In genomic region chr2:110351406-110351805, GRCm38 (mm10) we compare ENCODE assay signal across 25 mouse cellular contexts. TPM values are rescaled to one million over a fixed set of nuclear protein-coding genes. Genes with fewer than 3 reads are reported as not detected.
DNase-seq lines count a peak whose midpoint lies in the region; ATAC-seq and TF ChIP-seq lines count a peak whose summit lies in the region.
"Had no signal": no experiment of that assay in that cellular context is flagged by ENCODE, and none has a peak within 500 bp of the region (broad histone marks: within the 10 kb centered on the region; RNA-seq: fewer than 3 reads in every experiment).

No protein-coding gene starts in this region.

- no peak overlapping the region for H3K27ac ChIP-seq in liver, adult 2 months (replicated peaks; ENCODE audit: insufficient read depth, low read depth, low read length)
- H3K27ac ChIP-seq in embryonic facial prominence, embryonic 15.5 days (replicated peaks) = 0 out of 2 replicates have a peak overlapping the region, but pooled peaks have one; percentile 22
- H3K27ac ChIP-seq: embryonic facial prominence, embryonic 12.5 days; forebrain, embryonic 13.5 days; forebrain, embryonic 15.5 days had no signal

- H3K36me3 ChIP-seq in liver, adult 2 months (ENCODE audit: control insufficient read depth, insufficient read depth, low read length) = no peaks in the 10 kb centered on the region
- H3K36me3 ChIP-seq in embryonic facial prominence, embryonic 15.5 days = no peaks in the 10 kb centered on the region
- H3K36me3 ChIP-seq: embryonic facial prominence, embryonic 12.5 days; forebrain, embryonic 15.5 days had no signal

- TF ChIP-seq CTCF in liver, adult 2 months (IDR thresholded peaks at IDR 0.05; ENCODE audit: low read depth, low read length) = no peak

- WGBS in liver, adult 2 months = 7% methylated on average over 1 of the region's 1 CpGs
- 56% methylated on average over 1 of the region's 1 CpGs for WGBS in embryonic facial prominence, embryonic 15.5 days

- H3K4me1 ChIP-seq in liver, adult 2 months (ENCODE audit: control insufficient read depth, insufficient read depth, low read length) = no peaks in the 10 kb centered on the region; the same call in 1 of the 2 replicates
- peaks cover 6% of the 10 kb centered on the region; the same call in 1 of the 2 replicates for H3K4me1 ChIP-seq in embryonic facial prominence, embryonic 15.5 days
- H3K4me1 ChIP-seq: embryonic facial prominence, embryonic 12.5 days had no signal

- H3K27me3 ChIP-seq in liver, adult 2 months (ENCODE audit: control insufficient read depth, insufficient read depth, low read length) = no peaks in the 10 kb centered on the region
- no peaks in the 10 kb centered on the region for H3K27me3 ChIP-seq in embryonic facial prominence, embryonic 15.5 days
- H3K27me3 ChIP-seq: embryonic facial prominence, embryonic 12.5 days; forebrain, embryonic 13.5 days; forebrain, embryonic 15.5 days; Patski had no signal

- H3K79me2 ChIP-seq in liver, adult 2 months (ENCODE audit: control insufficient read depth, insufficient read depth, low read length) = no peaks in the 10 kb centered on the region

- peak; percentile 71 for DNase-seq in liver, adult 2 months (ENCODE audit: extremely low read depth, low read depth, low spot score)
- no peak for DNase-seq in liver
- no peak for DNase-seq in cerebellum, adult 9-10 months
- no peak for DNase-seq in right cerebral cortex, postnatal 4 days
- DNase-seq: adrenal gland, adult 8-10 months; adrenal gland, postnatal 14 days; cerebellum, adult 11-12 months; cerebellum, adult 2 months; cerebellum, adult 9-11 months; cerebellum, postnatal 14 days; cerebellum, postnatal 36 days; embryo, embryonic 11 days; forebrain, postnatal 0 days had no signal

- H3K9ac ChIP-seq in liver, adult 2 months (ENCODE audit: low read depth, low read length) = no peak overlapping the region
- no peak overlapping the region for H3K9ac ChIP-seq in embryonic facial prominence, embryonic 15.5 days
- H3K9ac ChIP-seq: embryonic facial prominence, embryonic 12.5 days; forebrain, embryonic 13.5 days; forebrain, embryonic 15.5 days; forebrain, postnatal 0 days had no signal

- TF ChIP-seq POLR2A in liver, adult 2 months (IDR thresholded peaks at IDR 0.05; ENCODE audit: extremely low read depth, insufficient read depth, low read length) = no peak

- no peaks in the 10 kb centered on the region for H3K9me3 ChIP-seq in embryonic facial prominence, embryonic 15.5 days (replicated peaks)
- H3K9me3 ChIP-seq: embryonic facial prominence, embryonic 12.5 days; forebrain, embryonic 13.5 days; forebrain, embryonic 15.5 days had no signal

- ATAC-seq in embryonic facial prominence, embryonic 15.5 days (ENCODE audit: insufficient number of reproducible peaks, low FRiP score, low TSS enrichment, low read depth) = no peak
- ATAC-seq: activated CD4-positive, CD25-positive, alpha-beta regulatory T cell, adult 4 months; Patski had no signal

- H3K4me3 ChIP-seq in liver, adult 2 months (ENCODE audit: insufficient read depth, low read depth, low read length) = no peak overlapping the region
- no peak overlapping the region for H3K4me3 ChIP-seq in embryonic facial prominence, embryonic 15.5 days (replicated peaks)
- H3K4me3 ChIP-seq: embryonic facial prominence, embryonic 12.5 days; forebrain, embryonic 13.5 days; forebrain, embryonic 15.5 days had no signal

- H3K4me2 ChIP-seq in embryonic facial prominence, embryonic 15.5 days (replicated peaks) = no peak overlapping the region
- H3K4me2 ChIP-seq: embryonic facial prominence, embryonic 12.5 days; forebrain, embryonic 13.5 days; forebrain, embryonic 15.5 days had no signal

RNA-seq across cellular contexts. Expression of gene Fibin, which starts 11.6 kb away (rescaled TPM):
- 1.0 and 1.1 TPM in 2 replicates for total RNA-seq in liver, adult 2 months (2014; rRNA removed)
- polyA plus RNA-seq in liver, adult 2 months (2012; rRNA removed) = 0.37 and 0.38 TPM in 2 replicates
- polyA plus RNA-seq in embryonic facial prominence, embryonic 15.5 days (2015; fragmentation: Nextera tagmentation; extraction: Ambion mirVana) = 101 and 112 TPM in 2 replicates
- total RNA-seq: common myeloid progenitor, adult 5-6 weeks; ES-E14; MEL had no signal
- polyA plus RNA-seq: activated CD4-positive, CD25-positive, alpha-beta regulatory T cell, adult 4 months; Patski had no signal

RNA-seq across cellular contexts. Expression of gene Bbox1, which starts 37.0 kb away (rescaled TPM):
- 112 and 168 TPM in 2 replicates for total RNA-seq in liver, adult 2 months (2014; rRNA removed)
- polyA plus RNA-seq in liver, adult 2 months (2012; rRNA removed) = 37.7 and 42.4 TPM in 2 replicates
- 1.6 and 1.8 TPM in 2 replicates for polyA plus RNA-seq in embryonic facial prominence, embryonic 15.5 days (2015; fragmentation: Nextera tagmentation; extraction: Ambion mirVana)
- total RNA-seq: adrenal gland, adult 8-10 months; adrenal gland, postnatal 36 days; common myeloid progenitor, adult 5-6 weeks; ES-E14; MEL had no signal
- polyA plus RNA-seq: C2C12; forebrain, embryonic 11.5 days; Patski had no signal

Comparison
In these comparisons a context has a peak if more than half of its experiments do, and no peak if none do; other contexts are left out.
1. RNA of gene Fibin, which starts 11.6 kb away (polyA plus RNA-seq): 101 to 112 TPM in embryonic facial prominence, embryonic 15.5 days; 0.37 to 0.38 TPM in liver, adult 2 months; every median in the first group is over 10 times any median in the second.
2. RNA of gene Bbox1, which starts 37.0 kb away (polyA plus RNA-seq): 37.7 to 42.4 TPM in liver, adult 2 months; 1.6 to 1.8 TPM in embryonic facial prominence, embryonic 15.5 days; every median in the first group is over 10 times any median in the second.